Mouse (Mus musculus) monocyte, adult 5-6 weeks (primary cell): ENCODE results near the gene Zfp180. TPM values are rescaled to one million over a fixed set of nuclear protein-coding genes. Genes with fewer than 3 reads are reported as not detected.

Source experiments
- total RNA-seq: library from RNA; stranded (forward); fragments of 200-1000, 200-491, 200-594 nt; gene quantifications from 3 replicates; pipeline ENCODE4 v1.2.3, GENCODE M21; 2017

The Zfp180 gene
- total RNA-seq, 1 experiment from 2014 or later: 15.3 TPM

Other genes with a start within 250 kb of the Zfp180 start
- not detected in 3 replicates for gene Vmn1r176, start 244.6 kb upstream of the Zfp180 start, total RNA-seq
- gene Vmn1r177, start 215.5 kb upstream of the Zfp180 start, total RNA-seq: not detected in 3 replicates
- not detected in 3 replicates for gene Vmn1r178, start 189.9 kb upstream of the Zfp180 start, total RNA-seq
- not detected in 3 replicates for gene Vmn1r179, start 154.9 kb upstream of the Zfp180 start, total RNA-seq
- not detected in 3 replicates for gene Vmn1r180, start 131.3 kb upstream of the Zfp180 start, total RNA-seq
- not detected in 3 replicates for gene Vmn1r181, start 107.3 kb upstream of the Zfp180 start, total RNA-seq
- not detected in 3 replicates for gene V1rd19, start 80.2 kb upstream of the Zfp180 start, total RNA-seq
- not detected in 3 replicates for gene Vmn1r183, start 28.7 kb upstream of the Zfp180 start, total RNA-seq
- gene Zfp112, start 30.4 kb downstream of the Zfp180 start, total RNA-seq: 3.6 to 4.1 TPM (median 3.6 TPM) in 3 replicates
- gene Zfp235, start 52.2 kb downstream of the Zfp180 start, total RNA-seq: 4.9 to 11.2 TPM (median 7.6 TPM) in 3 replicates
- gene Zfp114, start 93.1 kb downstream of the Zfp180 start, total RNA-seq: 0.68 TPM in 1 of 3 replicates, not detected in the others
- 1.7 to 4.3 TPM (median 2.3 TPM) in 3 replicates for gene Zfp111, start 129.5 kb downstream of the Zfp180 start, total RNA-seq
- 1.6 to 2.7 TPM (median 1.8 TPM) in 3 replicates for gene Zfp109, start 155.6 kb downstream of the Zfp180 start, total RNA-seq
- 0.87 to 1.5 TPM in 2 of 3 replicates, not detected in the other for gene Zfp108, start 172.9 kb downstream of the Zfp180 start, total RNA-seq
- gene Zfp93, start 188.5 kb downstream of the Zfp180 start, total RNA-seq: 1.4 TPM in 1 of 3 replicates, not detected in the others
- 4.6 to 11.1 TPM (median 5.2 TPM) in 3 replicates for gene Zfp61, start 219.3 kb downstream of the Zfp180 start, total RNA-seq
- 2.4 to 4.6 TPM (median 4.5 TPM) in 3 replicates for gene Zfp94, start 234.7 kb downstream of the Zfp180 start, total RNA-seq